Mouse (Mus musculus) thymus, adult 2 months (tissue): ENCODE data around the gene Osbpl2.

ENCODE experiments used
- CTCF ChIP-seq: fragments of 200-500 bp; IDR thresholded peaks from 2 replicates; pipeline ENCODE4 v1.5.1; 2012; ENCODE audit warnings: mild to moderate bottlenecking, control low read depth, low read length, moderate library complexity, borderline replicate concordance; ENCODE audit not compliant: control insufficient read depth, poor library complexity, insufficient read depth; ENCODE audit errors: extremely low read depth
- POLR2A ChIP-seq: fragments of 200-500 bp; IDR thresholded peaks from 2 replicates; pipeline ENCODE4 v1.6.1; 2012; ENCODE audit warnings: mild to moderate bottlenecking, low read length, control low read depth, moderate library complexity; ENCODE audit not compliant: control insufficient read depth, poor library complexity, insufficient read depth; ENCODE audit errors: extremely low read depth

DNA sequence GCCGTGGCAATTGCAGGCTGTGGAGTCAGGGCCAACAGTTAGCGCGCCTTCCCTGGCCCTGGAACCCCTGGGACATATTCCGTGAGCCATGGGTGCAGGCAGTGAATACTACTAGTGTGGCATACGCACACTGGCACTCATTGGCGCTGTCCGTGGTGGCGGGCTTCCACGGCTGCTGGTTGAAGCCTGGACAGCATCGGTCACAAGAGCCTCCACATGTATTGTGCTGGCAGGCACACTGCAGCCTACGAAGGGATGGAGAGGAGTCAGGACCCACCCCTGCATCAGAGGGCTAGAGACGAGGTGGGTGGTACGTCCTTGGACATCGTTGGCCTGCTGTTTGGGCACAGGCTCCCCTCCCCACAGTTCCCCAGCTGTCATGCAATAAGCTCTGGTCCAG is 83.2 kb downstream of the Osbpl2 start:
- TF ChIP-seq POLR2A (no peak), CTCF (no peak)
